In the genomic region with DNA sequence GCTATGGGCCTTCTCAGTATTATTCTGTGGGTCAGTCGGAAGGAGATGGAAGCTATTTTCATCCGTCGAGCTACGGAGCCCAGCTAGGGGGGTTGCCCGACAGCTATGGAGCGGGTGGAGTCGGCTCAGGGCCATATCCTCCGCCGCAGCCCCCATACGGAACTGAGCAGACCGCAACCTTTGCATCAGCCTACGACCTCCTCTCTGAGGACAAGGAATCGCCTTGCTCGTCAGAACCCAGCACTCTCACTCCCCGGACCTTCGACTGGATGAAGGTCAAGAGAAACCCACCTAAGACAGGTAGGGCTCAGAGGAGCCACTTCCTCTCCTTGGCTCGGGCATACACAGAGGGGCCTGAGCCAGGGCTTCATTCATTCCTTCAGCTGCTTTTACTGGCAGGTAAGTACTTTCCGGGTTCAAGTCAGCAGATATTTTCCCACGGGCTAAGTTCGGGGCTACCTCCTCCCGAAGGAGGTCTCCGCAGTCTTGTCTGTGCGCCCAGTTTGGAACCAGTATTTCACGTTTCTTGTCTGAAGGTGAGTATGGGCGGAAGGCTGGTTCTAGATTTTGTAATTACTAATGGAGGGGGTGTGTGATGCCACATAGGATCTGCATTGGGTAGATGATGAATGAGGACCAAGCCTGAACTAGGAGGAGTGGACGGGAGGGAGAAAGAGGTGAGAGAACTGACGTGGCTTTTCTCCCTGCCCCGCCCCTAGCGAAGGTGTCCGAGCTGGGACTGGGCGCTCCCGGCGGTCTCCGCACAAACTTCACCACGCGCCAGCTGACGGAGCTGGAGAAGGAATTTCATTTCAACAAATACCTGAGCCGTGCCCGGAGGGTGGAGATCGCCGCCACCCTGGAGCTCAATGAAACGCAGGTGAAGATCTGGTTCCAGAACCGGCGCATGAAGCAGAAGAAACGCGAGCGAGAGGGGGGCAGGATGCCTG, we compare ENCODE assay signal across 9 mouse cellular contexts. TPM values are rescaled to one million over a fixed set of nuclear protein-coding genes. Genes with fewer than 3 reads are reported as not detected.
A peak's percentile ranks its signal among the peaks of the same experiment; 100 is the strongest.
DNase-seq lines count a peak whose midpoint lies in the region; ATAC-seq and TF ChIP-seq lines count a peak whose summit lies in the region.
"Had no signal": no experiment of that assay in that cellular context is flagged by ENCODE, and none has a peak within 500 bp of the region (broad histone marks: within the 10 kb centered on the region; RNA-seq: fewer than 3 reads in every experiment).

No protein-coding gene starts in this region.

- H3K9me3 ChIP-seq in heart, embryonic 12.5 days (replicated peaks): no peaks in the 10 kb centered on the region

- intact Hi-C loops in heart, postnatal 36 days (cut with DNase I): loop anchor here (5.0 kb wide), 1 partner anchor 41 kb away; no protein-coding TSS in a partner anchor

- no peak overlapping the region for H3K9ac ChIP-seq in heart, embryonic 12.5 days

- ATAC-seq in heart, embryonic 12.5 days (ENCODE audit: insufficient number of reproducible peaks, low FRiP score): 0 out of 2 replicates have a peak, but pooled peaks have one; percentile 25

- peaks cover 4% of the 10 kb centered on the region; the same call in 1 of the 2 replicates for H3K4me1 ChIP-seq in heart, embryonic 12.5 days (replicated peaks)

- TF ChIP-seq CTCF in layer of hippocampus, adult 2 months (conservative IDR thresholded peaks at IDR 0.05): no peak

- DNase-seq in heart, postnatal 36 days: no peak
- DNase-seq in embryo, embryonic 10.5 days (ENCODE audit: low spot score): peak; percentile 58
- peak; percentile 32 to 44 for DNase-seq in kidney, adult 8-10 months
- DNase-seq in lung, postnatal 4 days: peak; percentile 24 to 54
- DNase-seq in right cerebral cortex, adult 2 months (ENCODE audit: low spot score in 2 of 2): no peak
- no peak for DNase-seq in layer of hippocampus, adult 2 months (ENCODE audit: low spot score in 2 of 2)
- no peak for DNase-seq in cerebellum, adult 11-12 months

- 1% methylated on average over 47 of the region's 47 CpGs for WGBS in heart, embryonic 12.5 days

- peaks cover 95% of the 10 kb centered on the region for H3K27me3 ChIP-seq in heart, embryonic 12.5 days (replicated peaks)

- H3K36me3 ChIP-seq in heart, embryonic 12.5 days: no peaks in the 10 kb centered on the region

- peak overlapping the region; percentile 4; the same call in 1 of the 2 replicates for H3K4me3 ChIP-seq in heart, embryonic 12.5 days
- H3K4me3 ChIP-seq in layer of hippocampus, adult 2 months: no peak overlapping the region

- H3K27ac ChIP-seq in heart, embryonic 12.5 days (ENCODE audit: poor library complexity, severe bottlenecking): no peak overlapping the region
- no peak overlapping the region for H3K27ac ChIP-seq in layer of hippocampus, adult 2 months

- H3K4me2 ChIP-seq in heart, embryonic 12.5 days: peak overlapping the region; percentile 20

RNA-seq across cellular contexts. Expression of gene Hoxb1, which starts 0.8 kb away (rescaled TPM):
- polyA plus RNA-seq in heart, embryonic 12.5 days (2016; fragmentation: Nextera tagmentation; extraction: Ambion mirVana): not detected in 2 replicates
- not detected for total RNA-seq in heart, postnatal 36 days (2021)
- not detected for total RNA-seq in layer of hippocampus, adult 2 months (2021)
- polyA plus RNA-seq: liver, embryonic 16.5 days had no signal

RNA-seq across cellular contexts. Expression of gene Hoxb2, which starts 16.0 kb away (rescaled TPM):
- 4.0 TPM in 2 replicates for polyA plus RNA-seq in heart, embryonic 12.5 days (2016; fragmentation: Nextera tagmentation; extraction: Ambion mirVana)
- total RNA-seq in heart, postnatal 36 days (2021): 1 to 10 TPM in 1 of 2 experiments, under 1 TPM in 1; 0.51 to 1.1 TPM
- total RNA-seq in layer of hippocampus, adult 2 months (2021): not detected

RNA-seq across cellular contexts. Expression of gene Hoxb3, which starts 43.2 kb away (rescaled TPM):
- 0.45 and 0.86 TPM in 2 replicates for polyA plus RNA-seq in heart, embryonic 12.5 days (2016; fragmentation: Nextera tagmentation; extraction: Ambion mirVana)
- under 1 TPM; 0.42 to 0.68 TPM for total RNA-seq in heart, postnatal 36 days (2021)
- not detected for total RNA-seq in layer of hippocampus, adult 2 months (2021)

RNA-seq across cellular contexts. Expression of gene Hoxb4, which starts 48.3 kb away (rescaled TPM):
- polyA plus RNA-seq in heart, embryonic 12.5 days (2016; fragmentation: Nextera tagmentation; extraction: Ambion mirVana): 0.19 and 0.32 TPM in 2 replicates
- under 1 TPM; 0.51 to 0.53 TPM for total RNA-seq in heart, postnatal 36 days (2021)
- total RNA-seq in layer of hippocampus, adult 2 months (2021): not detected

Comparison
In these comparisons a context has a peak if more than half of its experiments do, and no peak if none do; other contexts are left out.
1. DNase-seq: peak in embryo, embryonic 10.5 days (single experiment), kidney, adult 8-10 months (2 of 2) and lung, postnatal 4 days (2 of 2); none in heart, postnatal 36 days (0 of 2), right cerebral cortex, adult 2 months (0 of 2), layer of hippocampus, adult 2 months (0 of 2) and cerebellum, adult 11-12 months (single experiment).